Mouse (Mus musculus): ENCODE measurements around the gene Gm4450.
"Not testable (repeated sequence)": the region's sequence is repeated elsewhere in the genome, so short reads cannot be mapped to it uniquely, and the experiment has no call there.

DNA sequence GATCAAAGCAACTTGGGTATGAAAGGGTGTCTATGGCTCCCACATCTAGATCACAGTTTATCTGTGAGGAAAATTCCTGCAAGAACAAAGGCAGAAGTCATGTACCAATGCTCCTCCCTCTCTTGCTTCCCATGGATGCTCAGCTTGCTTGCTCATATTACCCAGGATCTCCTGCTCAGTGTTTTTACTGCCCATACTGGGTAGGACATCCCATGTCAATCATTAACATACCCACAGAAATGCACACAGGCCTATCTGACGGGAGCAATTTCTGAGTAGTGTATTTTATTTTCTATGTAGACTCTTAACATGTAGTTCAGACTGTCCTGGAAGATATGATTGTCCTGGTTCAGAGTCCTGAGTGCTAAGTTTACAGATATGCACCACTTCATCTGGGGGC is 14.1 kb upstream of the Gm4450 start:
- TF ChIP-seq CTCF (conservative IDR thresholded peaks at IDR 0.05; ENCODE audit: low read length); NANOG (IDR thresholded peaks at IDR 0.05; ENCODE audit: borderline replicate concordance, low read length): not testable (repeated sequence)

Data from E14TG2a.4 (cell line).